Mouse (Mus musculus): Measurements from ENCODE around the gene Veph1.
A peak's percentile ranks its signal among the peaks of the same experiment; 100 is the strongest.

Veph1 gene

GRCm38 (mm10) chr3:66296545-66296944 lies at the start of gene Veph1:
Gene Veph1 (minus strand): TSS chr3:66296837.
- H3K4me3 ChIP-seq (replicated peaks; ENCODE audit: low read length) = no peak within 1 kb of the TSS
- no peaks in the 10 kb centered on the region for H3K36me3 ChIP-seq (ENCODE audit: insufficient read depth, low read length)
- H3K27me3 ChIP-seq (ENCODE audit: insufficient read depth, low read length) = no peaks in the 10 kb centered on the region
- TF ChIP-seq NANOG (IDR thresholded peaks at IDR 0.05; ENCODE audit: borderline replicate concordance, low read length) = no peak
- TF ChIP-seq CTCF (conservative IDR thresholded peaks at IDR 0.05; ENCODE audit: low read length) = no peak
- no peak for TF ChIP-seq POU5F1 (IDR thresholded peaks at IDR 0.05; ENCODE audit: borderline replicate concordance, low read length)
- no peaks in the 10 kb centered on the region for H3K9me3 ChIP-seq (ENCODE audit: low read length)
- peaks cover 17% of the 10 kb centered on the region for H3K4me1 ChIP-seq (replicated peaks; ENCODE audit: low read depth, low read length)

- H3K9me3 ChIP-seq (ENCODE audit: low read length) = no peaks in the 10 kb centered on the region
- H3K36me3 ChIP-seq (ENCODE audit: insufficient read depth, low read length) = no peaks in the 10 kb centered on the region
- no peaks in the 10 kb centered on the region for H3K27me3 ChIP-seq (ENCODE audit: insufficient read depth, low read length)
- TF ChIP-seq NANOG (IDR thresholded peaks at IDR 0.05; ENCODE audit: borderline replicate concordance, low read length) = no peak
- no peak for TF ChIP-seq POU5F1 (IDR thresholded peaks at IDR 0.05; ENCODE audit: borderline replicate concordance, low read length)
- TF ChIP-seq CTCF (conservative IDR thresholded peaks at IDR 0.05; ENCODE audit: low read length) = no peak
- no peak overlapping the region for H3K4me3 ChIP-seq (replicated peaks; ENCODE audit: low read length)
- no peaks in the 10 kb centered on the region for H3K4me1 ChIP-seq (replicated peaks; ENCODE audit: low read depth, low read length)
Measured at GRCm38 (mm10) chr3:66340742-66341141, 44.1 kb upstream of the Veph1 start.

- no peaks in the 10 kb centered on the region for H3K27me3 ChIP-seq (ENCODE audit: insufficient read depth, low read length)
- no peaks in the 10 kb centered on the region for H3K4me1 ChIP-seq (replicated peaks; ENCODE audit: low read depth, low read length)
- H3K9me3 ChIP-seq (ENCODE audit: low read length) = no peaks in the 10 kb centered on the region
- H3K4me3 ChIP-seq (replicated peaks; ENCODE audit: low read length) = no peak overlapping the region
- TF ChIP-seq CTCF (conservative IDR thresholded peaks at IDR 0.05; ENCODE audit: low read length) = no peak
- no peak for TF ChIP-seq POU5F1 (IDR thresholded peaks at IDR 0.05; ENCODE audit: borderline replicate concordance, low read length)
- TF ChIP-seq NANOG (IDR thresholded peaks at IDR 0.05; ENCODE audit: borderline replicate concordance, low read length) = no peak
- H3K36me3 ChIP-seq (ENCODE audit: insufficient read depth, low read length) = no peaks in the 10 kb centered on the region
Measured at GRCm38 (mm10) chr3:66332401-66332729, 35.7 kb upstream of the Veph1 start.

- TF ChIP-seq CTCF (conservative IDR thresholded peaks at IDR 0.05; ENCODE audit: low read length) (peak; percentile 63), NANOG (IDR thresholded peaks at IDR 0.05; ENCODE audit: borderline replicate concordance, low read length) (no peak), POU5F1 (IDR thresholded peaks at IDR 0.05; ENCODE audit: borderline replicate concordance, low read length) (no peak)
- H3K9me3 ChIP-seq (ENCODE audit: low read length) = no peaks in the 10 kb centered on the region
- no peaks in the 10 kb centered on the region for H3K4me1 ChIP-seq (replicated peaks; ENCODE audit: low read depth, low read length)
- no peaks in the 10 kb centered on the region for H3K36me3 ChIP-seq (ENCODE audit: insufficient read depth, low read length)
- no peak overlapping the region for H3K4me3 ChIP-seq (replicated peaks; ENCODE audit: low read length)
- no peaks in the 10 kb centered on the region for H3K27me3 ChIP-seq (ENCODE audit: insufficient read depth, low read length)
Measured at GRCm38 (mm10) chr3:66331592-66332400, 35.2 kb upstream of the Veph1 start.

GRCm38 (mm10) chr3:66330896-66331579 lies 34.4 kb upstream of the Veph1 start:
- Histone ChIP-seq H3K9me3 (ENCODE audit: low read length) (no peaks in the 10 kb centered on the region), H3K4me1 (replicated peaks; ENCODE audit: low read depth, low read length) (no peaks in the 10 kb centered on the region), H3K4me3 (replicated peaks; ENCODE audit: low read length) (no peak overlapping the region), H3K27me3 (ENCODE audit: insufficient read depth, low read length) (no peaks in the 10 kb centered on the region), H3K36me3 (ENCODE audit: insufficient read depth, low read length) (no peaks in the 10 kb centered on the region)
- TF ChIP-seq POU5F1 (IDR thresholded peaks at IDR 0.05; ENCODE audit: borderline replicate concordance, low read length) = no peak
- no peak for TF ChIP-seq NANOG (IDR thresholded peaks at IDR 0.05; ENCODE audit: borderline replicate concordance, low read length)
- no peak for TF ChIP-seq CTCF (conservative IDR thresholded peaks at IDR 0.05; ENCODE audit: low read length)

- H3K9me3 ChIP-seq (ENCODE audit: low read length) = no peaks in the 10 kb centered on the region
- TF ChIP-seq CTCF (conservative IDR thresholded peaks at IDR 0.05; ENCODE audit: low read length) (no peak), NANOG (IDR thresholded peaks at IDR 0.05; ENCODE audit: borderline replicate concordance, low read length) (no peak), POU5F1 (IDR thresholded peaks at IDR 0.05; ENCODE audit: borderline replicate concordance, low read length) (no peak)
Measured at GRCm38 (mm10) chr3:66325962-66326834, 29.6 kb upstream of the Veph1 start.

GRCm38 (mm10) chr3:66325486-66325951 lies 28.9 kb upstream of the Veph1 start:
- no peaks in the 10 kb centered on the region for H3K27me3 ChIP-seq (ENCODE audit: insufficient read depth, low read length)
- H3K4me1 ChIP-seq (replicated peaks; ENCODE audit: low read depth, low read length) = peaks cover 3% of the 10 kb centered on the region
- no peak overlapping the region for H3K4me3 ChIP-seq (replicated peaks; ENCODE audit: low read length)
- no peaks in the 10 kb centered on the region for H3K9me3 ChIP-seq (ENCODE audit: low read length)
- H3K36me3 ChIP-seq (ENCODE audit: insufficient read depth, low read length) = no peaks in the 10 kb centered on the region
- TF ChIP-seq POU5F1 (IDR thresholded peaks at IDR 0.05; ENCODE audit: borderline replicate concordance, low read length) (no peak), NANOG (IDR thresholded peaks at IDR 0.05; ENCODE audit: borderline replicate concordance, low read length) (no peak), CTCF (conservative IDR thresholded peaks at IDR 0.05; ENCODE audit: low read length) (no peak)

More at GRCm38 (mm10) chr3:66325962-66326834, 29.6 kb upstream of the Veph1 start:
- H3K4me3 ChIP-seq (replicated peaks; ENCODE audit: low read length) = no peak overlapping the region
- H3K4me1 ChIP-seq (replicated peaks; ENCODE audit: low read depth, low read length) = peaks cover 3% of the 10 kb centered on the region
- H3K36me3 ChIP-seq (ENCODE audit: insufficient read depth, low read length) = no peaks in the 10 kb centered on the region
- H3K27me3 ChIP-seq (ENCODE audit: insufficient read depth, low read length) = no peaks in the 10 kb centered on the region

All from E14TG2a.4 (cell line).